Mouse (Mus musculus) olfactory bulb, adult 2 months (tissue): ENCODE measurements around the gene Hbq1a. TPM values are rescaled to one million over a fixed set of nuclear protein-coding genes. Genes with fewer than 3 reads are reported as not detected.

Source experiments
- H3K27ac ChIP-seq: fragments of 200-500 bp; 2 replicates; pipeline ENCODE4 v1.5.1; 2012; ENCODE audit warnings: low read depth, low read length; ENCODE audit not compliant: insufficient read depth
- H3K4me1 ChIP-seq: fragments of 200-500 bp; 2 replicates; pipeline ENCODE4 v1.6.1; 2012; ENCODE audit warnings: low read length; ENCODE audit not compliant: control insufficient read depth, insufficient read depth
- H3K4me3 ChIP-seq: fragments of 200-500 bp; 2 replicates; pipeline ENCODE4 v1.5.1; 2012; ENCODE audit warnings: mild to moderate bottlenecking, low read depth, low read length, moderate library complexity; ENCODE audit not compliant: insufficient read depth
- CTCF ChIP-seq: fragments of 200-500 bp; IDR thresholded peaks from 2 replicates; pipeline ENCODE4 v1.5.1; 2012; ENCODE audit warnings: low read depth, mild to moderate bottlenecking, low read length, moderate library complexity; ENCODE audit not compliant: insufficient read depth
- POLR2A ChIP-seq: fragments of 200-500 bp; IDR thresholded peaks from 2 replicates; pipeline ENCODE4 v1.6.1; 2012; ENCODE audit warnings: mild to moderate bottlenecking, low read depth, low read length, moderate library complexity; ENCODE audit not compliant: insufficient read depth
- WGBS: fragments of 180-500 bp; shearing (Covaris S2); methylation state at CpG from one replicate; pipeline ENCODE4 v1.1.7; 2018; 5-methylcytosine and 5-hydroxymethylcytosine counted together
- polyA plus RNA-seq: library from polyadenylated mRNA; stranded (reverse); fragments of >200 nt; gene quantifications from 2 replicates; pipeline ENCODE4 v1.2.4, GENCODE M21; 2012; ENCODE audit warnings: low replicate concordance; ENCODE audit not compliant: missing spikeins, insufficient read depth, insufficient read length

The Hbq1a gene
- polyA plus RNA-seq, 1 experiment = not detected

GRCm38 (mm10) chr11:32297866-32298531 is 1.9 kb upstream of the Hbq1a start:
- TF ChIP-seq CTCF = no peak
- TF ChIP-seq POLR2A = no peak

GRCm38 (mm10) chr11:32298532-32298918 is 1.3 kb upstream of the Hbq1a start:
- WGBS = 98% methylated on average over 2 of the region's 2 CpGs
- Histone ChIP-seq H3K4me1 (peaks cover 12% of the 10 kb centered on the region), H3K27ac (no peak overlapping the region), H3K4me3 (no peak overlapping the region)
- TF ChIP-seq POLR2A (no peak), CTCF (no peak)

More at GRCm38 (mm10) chr11:32297866-32298531, 1.9 kb upstream of the Hbq1a start:
- Histone ChIP-seq H3K4me3 (no peak overlapping the region), H3K27ac (no peak overlapping the region), H3K4me1 (peaks cover 7% of the 10 kb centered on the region)
- WGBS = 100% methylated on average over 1 of the region's 1 CpGs

GRCm38 (mm10) chr11:32300279-32301267 is 704 bp downstream of the Hbq1a start:
- Histone ChIP-seq H3K4me3 (0 out of 2 replicates have a peak overlapping the region, but pooled peaks have one; percentile 13), H3K27ac (no peak overlapping the region), H3K4me1 (peaks cover 15% of the 10 kb centered on the region)
- TF ChIP-seq CTCF (no peak), POLR2A (no peak)
- WGBS = 51% methylated on average over 15 of the region's 17 CpGs

- TF ChIP-seq CTCF = no peak
- TF ChIP-seq POLR2A = no peak
- WGBS = 98% methylated on average over 1 of the region's 1 CpGs
- Histone ChIP-seq H3K4me1 (peaks cover 15% of the 10 kb centered on the region), H3K27ac (no peak overlapping the region), H3K4me3 (no peak overlapping the region)
Observed at GRCm38 (mm10) chr11:32301506-32301905, 1.6 kb downstream of the Hbq1a start.

GRCm38 (mm10) chr11:32302824-32303419 is 3.1 kb downstream of the Hbq1a start:
- no peak for TF ChIP-seq CTCF
- no peak for TF ChIP-seq POLR2A
- WGBS = 16% methylated on average over 2 of the region's 2 CpGs
- Histone ChIP-seq H3K4me1 (peaks cover 15% of the 10 kb centered on the region), H3K4me3 (no peak overlapping the region), H3K27ac (peak overlapping the region; percentile 71)

GRCm38 (mm10) chr11:32303455-32303854 is 3.6 kb downstream of the Hbq1a start:
- WGBS = 71% methylated on average over 1 of the region's 1 CpGs
- peak overlapping the region; percentile 71 for H3K27ac ChIP-seq

GRCm38 (mm10) chr11:32307006-32307405 is 7.1 kb downstream of the Hbq1a start:
- WGBS = 73% methylated on average over 1 of the region's 1 CpGs
- H3K27ac ChIP-seq = no peak overlapping the region
- no peak overlapping the region for H3K4me3 ChIP-seq
- H3K4me1 ChIP-seq = peaks cover 12% of the 10 kb centered on the region
- no peak for TF ChIP-seq CTCF
- TF ChIP-seq POLR2A = no peak

More at GRCm38 (mm10) chr11:32303455-32303854, 3.6 kb downstream of the Hbq1a start:
- Histone ChIP-seq H3K4me1 (peaks cover 15% of the 10 kb centered on the region), H3K4me3 (no peak overlapping the region)
- TF ChIP-seq CTCF (no peak), POLR2A (no peak)

- Histone ChIP-seq H3K4me1 (no peaks in the 10 kb centered on the region), H3K27ac (no peak overlapping the region), H3K4me3 (no peak overlapping the region)
- no peak for TF ChIP-seq POLR2A
- TF ChIP-seq CTCF = no peak
- WGBS = 67% methylated on average over 4 of the region's 4 CpGs
Observed at GRCm38 (mm10) chr11:32309446-32309845, 9.6 kb downstream of the Hbq1a start.
